Comparison of ENCODE assay signal across 9 mouse cellular contexts in genomic region chr5:106783864-106784609, GRCm38 (mm10).
DNase-seq lines count a peak whose midpoint lies in the region; ATAC-seq and TF ChIP-seq lines count a peak whose summit lies in the region.
"Had no signal": no experiment of that assay in that cellular context is flagged by ENCODE, and none has a peak within 500 bp of the region (broad histone marks: within the 10 kb centered on the region; RNA-seq: fewer than 3 reads in every experiment).

No protein-coding gene starts in this region.

- H3K27ac ChIP-seq in heart, embryonic 16.5 days (ENCODE audit: low read length), result no peak overlapping the region
- H3K27ac ChIP-seq in embryonic facial prominence, embryonic 11.5 days (replicated peaks; ENCODE audit: low read depth, low read length), result peak overlapping the region; percentile 31; the same call in 1 of the 2 replicates
- no peak overlapping the region for H3K27ac ChIP-seq in hindbrain, postnatal 0 days
- H3K27ac ChIP-seq in midbrain, embryonic 13.5 days, result no peak overlapping the region

- H3K4me1 ChIP-seq in heart, embryonic 16.5 days (ENCODE audit: control insufficient read depth, insufficient read depth, low read length), result peaks cover 6% of the 10 kb centered on the region; the same call in 1 of the 2 replicates
- H3K4me1 ChIP-seq in embryonic facial prominence, embryonic 11.5 days (ENCODE audit: control insufficient read depth, insufficient read depth, low read length), result no peaks in the 10 kb centered on the region
- peaks cover 7% of the 10 kb centered on the region; the same call in 1 of the 2 replicates for H3K4me1 ChIP-seq in hindbrain, postnatal 0 days (ENCODE audit: insufficient read depth, low read length)
- H3K4me1 ChIP-seq in midbrain, embryonic 13.5 days (replicated peaks), result peaks cover 8% of the 10 kb centered on the region

- H3K9ac ChIP-seq in heart, embryonic 16.5 days (ENCODE audit: low read length), result peak overlapping the region; percentile 34
- peak overlapping the region; percentile 35 for H3K9ac ChIP-seq in embryonic facial prominence, embryonic 11.5 days (replicated peaks; ENCODE audit: low read length)
- 0 out of 2 replicates have a peak overlapping the region, but pooled peaks have one; percentile 21 for H3K9ac ChIP-seq in hindbrain, postnatal 0 days (replicated peaks; ENCODE audit: low read length)
- peak overlapping the region; percentile 29; the same call in 1 of the 2 replicates for H3K9ac ChIP-seq in midbrain, embryonic 13.5 days (replicated peaks)

- WGBS in heart, embryonic 16.5 days, result 13% methylated on average over 11 of the region's 11 CpGs
- WGBS in embryonic facial prominence, embryonic 11.5 days, result 11% methylated on average over 11 of the region's 11 CpGs
- WGBS in hindbrain, postnatal 0 days, result 22% methylated on average over 11 of the region's 11 CpGs
- WGBS in midbrain, embryonic 13.5 days, result 19% methylated on average over 11 of the region's 11 CpGs

- DNase-seq in heart, adult 11 months, result no peak
- peak; percentile 72 for DNase-seq in embryonic facial prominence, embryonic 11.5 days (ENCODE audit: low spot score)
- no peak for DNase-seq in hindbrain, postnatal 0 days (ENCODE audit: low spot score)
- no peak for DNase-seq in right cerebral cortex, postnatal 4 days
- no peak for DNase-seq in left cerebral cortex, adult 9 months (ENCODE audit: low spot score in 2 of 2)
- DNase-seq in thymus, adult 18-20 months, result no peak
- DNase-seq: adrenal gland, postnatal 14 days had no signal

- H3K36me3 ChIP-seq in heart, embryonic 16.5 days (ENCODE audit: control insufficient read depth, insufficient read depth), result no peaks in the 10 kb centered on the region
- H3K36me3 ChIP-seq in embryonic facial prominence, embryonic 11.5 days (replicated peaks; ENCODE audit: control insufficient read depth, insufficient read depth, low read depth, low read length), result no peaks in the 10 kb centered on the region
- H3K36me3 ChIP-seq in hindbrain, postnatal 0 days (ENCODE audit: insufficient read depth, low read length), result no peaks in the 10 kb centered on the region
- no peaks in the 10 kb centered on the region for H3K36me3 ChIP-seq in midbrain, embryonic 13.5 days

- H3K4me2 ChIP-seq in heart, embryonic 16.5 days (ENCODE audit: low read depth, low read length), result peak overlapping the region; percentile 66
- peak overlapping the region; percentile 35 for H3K4me2 ChIP-seq in embryonic facial prominence, embryonic 11.5 days (ENCODE audit: low read depth, low read length)
- H3K4me2 ChIP-seq in hindbrain, postnatal 0 days (ENCODE audit: low read depth, low read length), result peak overlapping the region; percentile 49
- H3K4me2 ChIP-seq in midbrain, embryonic 13.5 days (replicated peaks), result peak overlapping the region; percentile 48

- no peak for TF ChIP-seq CTCF in hindbrain, postnatal 0 days (IDR thresholded peaks at IDR 0.05; ENCODE audit: low read depth)

- 0 out of 2 replicates have a peak, but pooled peaks cover 2% of the 10 kb centered on the region for H3K27me3 ChIP-seq in heart, embryonic 16.5 days (ENCODE audit: control insufficient read depth, insufficient read depth, low read length)
- H3K27me3 ChIP-seq in embryonic facial prominence, embryonic 11.5 days (ENCODE audit: control insufficient read depth, insufficient read depth, low read length), result no peaks in the 10 kb centered on the region
- H3K27me3 ChIP-seq in hindbrain, postnatal 0 days (ENCODE audit: insufficient read depth, low read length), result no peaks in the 10 kb centered on the region
- H3K27me3 ChIP-seq in midbrain, embryonic 13.5 days, result no peaks in the 10 kb centered on the region

- peak overlapping the region; percentile 39 for H3K4me3 ChIP-seq in heart, embryonic 16.5 days (ENCODE audit: low read length)
- H3K4me3 ChIP-seq in embryonic facial prominence, embryonic 11.5 days (ENCODE audit: low read depth, low read length), result peak overlapping the region; percentile 14; the same call in 1 of the 2 replicates
- H3K4me3 ChIP-seq in hindbrain, postnatal 0 days (ENCODE audit: low read length), result 0 out of 2 replicates have a peak overlapping the region, but pooled peaks have one; percentile 7
- peak overlapping the region; percentile 11 for H3K4me3 ChIP-seq in midbrain, embryonic 13.5 days (replicated peaks)

- H3K9me3 ChIP-seq in heart, embryonic 16.5 days (replicated peaks; ENCODE audit: control insufficient read depth, low read length), result no peaks in the 10 kb centered on the region
- no peaks in the 10 kb centered on the region for H3K9me3 ChIP-seq in embryonic facial prominence, embryonic 11.5 days (replicated peaks; ENCODE audit: control insufficient read depth, low read length)
- no peaks in the 10 kb centered on the region for H3K9me3 ChIP-seq in hindbrain, postnatal 0 days (ENCODE audit: low read length)
- no peaks in the 10 kb centered on the region for H3K9me3 ChIP-seq in midbrain, embryonic 13.5 days

- ATAC-seq in heart, embryonic 16.5 days (replicated peaks; ENCODE audit: extremely low read depth, insufficient read depth, low FRiP score), result no peak
- ATAC-seq in embryonic facial prominence, embryonic 11.5 days (replicated peaks; ENCODE audit: insufficient number of reproducible peaks, low FRiP score, low TSS enrichment, low read depth), result peak; percentile 66
- 0 out of 2 replicates have a peak, but pooled peaks have one; percentile 18 for ATAC-seq in hindbrain, postnatal 0 days
- no peak for ATAC-seq in midbrain, embryonic 13.5 days

Comparison
In these comparisons a context has a peak if more than half of its experiments do, and no peak if none do; other contexts are left out.
1. ATAC-seq: peak in embryonic facial prominence, embryonic 11.5 days (single experiment) and hindbrain, postnatal 0 days (single experiment); none in heart, embryonic 16.5 days (single experiment) and midbrain, embryonic 13.5 days (single experiment).
2. Peak in every context shown above with its lines, with median percentiles within 50 percentile points of each other: H3K4me2 ChIP-seq, H3K4me3 ChIP-seq and H3K9ac ChIP-seq.